Mouse (Mus musculus) CD8-positive naive resting alpha-beta T cell, adult 2 months (primary cell): Measurements from ENCODE around the gene Sec13.
"Not testable (repeated sequence)": the region's sequence is repeated elsewhere in the genome, so short reads cannot be mapped to it uniquely, and the experiment has no call there.

Experiments used
- DNase-seq, 2 experiments: peaks; one replicate each; pipeline ENCODE4 v3.0.0; 2022; ENCODE audit warnings: low read depth in 2 of 2, low spot score in 2 of 2

Sec13 gene

GRCm38 (mm10) chr6:113713389-113713788 is 27.2 kb downstream of the Sec13 start:
- DNase-seq = not testable (repeated sequence)

DNA sequence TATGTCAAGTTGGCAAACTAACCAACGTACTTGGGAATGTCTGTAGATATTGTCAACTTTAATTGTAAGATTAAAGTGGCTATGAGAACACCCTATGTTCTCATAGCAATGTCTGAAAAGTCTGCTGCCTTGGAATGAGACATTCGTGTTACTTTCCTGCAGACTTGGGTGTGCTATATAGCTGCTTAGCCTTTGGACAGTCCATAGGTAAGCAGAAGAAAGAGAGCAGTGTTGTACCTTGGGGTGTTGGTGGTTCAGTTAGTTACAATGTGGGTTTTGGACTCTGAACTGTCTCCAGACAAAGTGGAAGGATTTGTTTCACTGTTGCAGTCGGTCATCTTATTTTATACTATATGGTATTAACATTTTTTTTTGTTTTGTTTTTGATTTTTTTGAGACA is 27.8 kb downstream of the Sec13 start:
- no peak for DNase-seq

- peak; percentile 22 to 28 for DNase-seq
Observed at GRCm38 (mm10) chr6:113697222-113698205, 43.0 kb downstream of the Sec13 start.

DNA sequence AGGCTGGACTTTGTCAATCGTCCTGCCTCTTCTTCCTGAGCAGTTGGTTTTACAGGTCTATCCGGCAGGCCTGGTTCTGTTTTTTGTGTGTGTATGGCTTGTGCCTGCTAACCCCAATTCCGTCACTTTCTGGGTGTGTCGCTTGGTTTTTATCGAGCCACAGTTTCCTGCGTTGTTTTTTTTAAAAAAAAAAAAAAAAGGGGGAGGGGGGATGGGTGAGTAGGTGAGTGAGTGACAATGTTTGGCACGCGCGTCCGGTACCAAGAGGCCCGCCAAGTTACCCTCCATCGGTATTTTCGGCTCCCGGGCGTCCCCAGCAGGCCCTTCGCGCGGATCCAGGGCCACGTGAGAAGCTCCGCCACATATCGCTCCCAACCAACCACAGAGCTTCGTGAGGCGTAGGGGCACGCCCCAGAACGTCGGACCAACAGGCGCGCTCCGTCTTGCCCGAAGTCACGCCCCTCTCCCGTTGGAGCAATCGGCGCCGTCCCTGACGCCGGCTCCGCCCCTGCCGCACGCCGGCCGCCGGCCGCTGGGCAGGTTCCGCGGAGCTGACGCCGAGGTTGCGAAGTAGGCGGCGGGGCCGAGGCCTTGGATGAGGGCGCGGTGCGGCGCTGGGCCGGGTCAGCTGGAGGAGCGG is 43.8 kb downstream of the Sec13 start, which contains the start of gene Tatdn2:
Gene Tatdn2 (plus strand): TSS at position 469 of the 640 bp plus-strand sequence.
- peak; percentile 95 to 98 for DNase-seq

GRCm38 (mm10) chr6:113695766-113696355 is 44.7 kb downstream of the Sec13 start:
- DNase-seq = no peak

- no peak for DNase-seq
Observed at GRCm38 (mm10) chr6:113695203-113695602, 45.3 kb downstream of the Sec13 start.

GRCm38 (mm10) chr6:113693377-113693776 is 47.2 kb downstream of the Sec13 start:
- DNase-seq = no peak

DNA sequence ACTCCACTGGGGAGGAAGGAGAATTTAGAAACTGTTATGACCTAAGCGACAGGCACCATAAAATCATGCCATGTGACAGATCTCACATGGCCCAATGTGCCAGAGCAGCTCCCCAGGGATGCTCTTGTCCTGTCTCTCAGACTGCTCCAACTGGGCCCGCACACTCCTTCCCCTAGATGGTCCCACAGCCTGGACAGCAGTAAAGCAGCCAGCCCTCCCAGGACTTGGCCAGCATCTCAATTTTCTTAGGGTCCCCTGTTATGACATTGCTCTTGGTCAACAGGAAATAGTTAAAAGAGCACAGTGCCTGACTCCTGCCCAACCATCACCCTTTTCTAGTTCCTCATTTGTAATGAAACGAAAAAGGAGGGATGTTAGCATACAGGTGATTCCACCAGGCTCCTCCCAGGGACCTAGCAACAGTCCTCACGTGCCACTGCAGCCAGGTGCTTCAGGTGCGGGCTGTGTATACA is 47.8 kb downstream of the Sec13 start:
- DNase-seq = no peak

- no peak for DNase-seq
Observed at GRCm38 (mm10) chr6:113691084-113691462, 49.5 kb downstream of the Sec13 start.

GRCm38 (mm10) chr6:113690400-113691083 is 50.0 kb downstream of the Sec13 start:
- DNase-seq = no peak

DNA sequence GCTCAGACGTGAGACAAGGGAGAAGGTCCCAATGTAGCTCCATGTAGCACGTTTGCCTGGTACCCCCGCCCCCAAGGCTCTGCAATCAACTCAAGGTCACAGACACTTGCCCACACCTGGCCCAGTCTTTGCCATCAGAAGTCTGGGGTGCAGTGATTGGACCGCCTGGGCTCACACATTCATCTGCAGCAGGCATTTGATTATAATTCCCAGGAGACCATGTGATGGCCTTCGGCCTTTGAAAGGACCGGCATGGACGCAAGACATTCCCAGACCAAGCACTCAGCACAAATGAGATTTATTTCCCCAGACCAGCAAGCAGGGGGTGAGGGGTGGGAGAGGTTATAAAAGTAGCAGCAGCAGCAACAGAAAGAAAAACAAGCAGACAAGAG is 50.5 kb downstream of the Sec13 start:
- no peak for DNase-seq

GRCm38 (mm10) chr6:113686551-113687125 is 53.9 kb downstream of the Sec13 start:
- DNase-seq = no peak

- DNase-seq = no peak
Observed at GRCm38 (mm10) chr6:113683081-113683825, 57.3 kb downstream of the Sec13 start.

GRCm38 (mm10) chr6:113681271-113681670 is 59.3 kb downstream of the Sec13 start:
- DNase-seq = peak; percentile 91 to 94

DNA sequence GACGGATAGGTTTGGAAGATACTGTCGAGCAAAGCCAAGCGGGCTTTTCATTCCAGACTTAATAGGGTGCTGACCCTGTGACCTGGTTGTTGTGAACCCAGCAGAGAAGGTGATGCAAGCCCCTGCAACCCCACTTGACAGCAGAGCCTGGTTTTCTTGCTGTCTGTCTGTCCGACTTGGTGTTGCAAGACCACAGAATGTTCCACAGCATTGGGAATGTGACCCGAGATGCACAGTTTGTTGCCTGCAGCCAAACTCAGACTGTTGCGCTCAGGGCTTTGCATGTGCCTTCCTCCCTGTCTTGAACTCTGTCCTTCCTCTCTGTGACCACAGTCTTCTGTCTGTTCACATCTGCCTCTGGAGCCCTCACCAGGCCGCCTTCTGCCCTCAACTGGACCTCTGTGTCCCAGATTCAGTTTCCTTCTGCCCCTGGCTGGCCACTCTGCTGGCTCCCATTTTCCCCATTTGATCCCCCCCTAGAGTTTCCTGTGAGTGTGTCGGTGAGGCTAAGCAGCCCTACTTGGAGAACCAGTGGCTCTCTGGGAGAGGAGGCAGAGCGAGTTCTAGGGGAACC is 60.5 kb downstream of the Sec13 start:
- DNase-seq = no peak

DNA sequence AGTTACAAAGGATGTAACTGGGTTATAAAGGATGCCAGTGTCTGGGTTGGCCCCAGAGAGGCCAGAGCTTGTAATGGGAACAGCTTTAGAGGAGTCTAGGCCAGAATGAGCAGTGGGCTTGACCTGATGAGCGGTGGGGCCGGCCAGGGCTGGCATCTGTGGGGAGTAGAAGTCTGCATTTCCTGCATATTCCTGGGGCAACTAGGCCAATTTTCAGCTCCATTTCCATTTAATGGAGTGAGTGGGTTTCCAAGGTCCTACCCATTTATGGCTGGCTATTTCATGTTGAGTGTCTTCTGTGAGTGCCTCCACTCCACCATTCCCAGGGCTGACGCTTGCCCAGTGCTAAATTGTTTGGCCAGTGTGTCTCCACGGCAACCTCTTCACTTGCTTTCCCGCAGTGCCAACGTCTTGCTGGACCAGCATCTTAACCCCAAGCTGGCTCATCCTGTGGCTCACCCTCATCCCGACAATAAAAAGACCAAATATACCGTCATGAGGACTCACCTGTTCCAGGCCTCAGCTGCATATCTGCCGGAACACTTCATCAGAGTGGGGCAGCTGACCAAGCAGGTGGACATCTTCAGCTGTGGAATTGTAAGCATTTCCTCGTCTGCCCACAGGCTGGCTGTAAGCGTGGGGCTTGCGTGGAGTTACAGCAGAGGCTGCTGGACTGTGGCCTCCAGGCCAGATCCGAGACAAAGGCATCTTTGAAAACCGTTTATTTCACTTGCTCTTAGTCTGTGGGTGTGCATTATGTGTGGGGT is 62.1 kb downstream of the Sec13 start:
- DNase-seq = no peak
